Mouse (Mus musculus): ENCODE data around the gene Fbxo47.

Gene Fbxo47

DNA sequence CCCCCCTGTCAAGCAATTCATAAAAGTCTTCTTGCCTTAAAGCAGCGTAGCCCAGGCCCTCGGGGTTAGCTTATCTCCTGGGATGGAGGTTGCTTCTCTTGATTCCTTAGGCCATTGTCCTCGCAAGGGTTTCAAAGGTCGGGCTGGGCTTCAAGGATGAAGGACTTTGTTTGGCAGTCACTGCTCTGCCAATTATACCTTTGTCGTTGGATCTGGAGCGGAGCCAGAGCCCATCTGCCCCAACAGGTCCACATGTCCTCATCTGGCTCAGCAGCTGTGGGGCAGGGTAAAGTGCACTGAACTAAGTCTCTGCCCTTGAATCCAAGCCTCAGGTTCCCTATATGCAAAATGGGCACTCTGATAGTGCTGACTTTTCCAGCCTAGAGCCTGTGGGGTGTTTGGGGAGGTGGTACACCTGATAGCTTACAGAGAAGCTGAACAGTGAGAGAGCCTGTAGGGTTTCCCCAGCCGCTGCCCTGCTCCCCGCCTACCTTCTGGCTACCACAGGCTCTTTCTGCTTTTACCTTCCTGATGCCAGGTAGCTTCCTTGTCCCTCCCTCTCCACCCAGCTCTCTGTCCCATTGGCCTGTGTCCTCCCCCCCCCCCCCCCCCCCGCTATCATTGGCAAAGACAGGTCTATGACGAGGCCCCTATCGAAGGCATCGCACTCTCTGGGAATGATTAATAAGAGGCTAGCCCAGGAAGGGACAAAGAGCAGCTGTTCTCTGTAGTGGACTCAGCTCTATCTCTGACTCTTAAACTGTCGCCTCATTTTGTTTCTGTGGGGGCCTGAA, 72.2 kb downstream of the Fbxo47 start:
- no peak for DNase-seq (ENCODE audit: low read depth)

GRCm38 (mm10) chr11:97810970-97811369, 73.0 kb downstream of the Fbxo47 start:
- no peak for DNase-seq (ENCODE audit: low read depth)

GRCm38 (mm10) chr11:97810356-97810755, 73.6 kb downstream of the Fbxo47 start:
- no peak for DNase-seq (ENCODE audit: low read depth)

DNA sequence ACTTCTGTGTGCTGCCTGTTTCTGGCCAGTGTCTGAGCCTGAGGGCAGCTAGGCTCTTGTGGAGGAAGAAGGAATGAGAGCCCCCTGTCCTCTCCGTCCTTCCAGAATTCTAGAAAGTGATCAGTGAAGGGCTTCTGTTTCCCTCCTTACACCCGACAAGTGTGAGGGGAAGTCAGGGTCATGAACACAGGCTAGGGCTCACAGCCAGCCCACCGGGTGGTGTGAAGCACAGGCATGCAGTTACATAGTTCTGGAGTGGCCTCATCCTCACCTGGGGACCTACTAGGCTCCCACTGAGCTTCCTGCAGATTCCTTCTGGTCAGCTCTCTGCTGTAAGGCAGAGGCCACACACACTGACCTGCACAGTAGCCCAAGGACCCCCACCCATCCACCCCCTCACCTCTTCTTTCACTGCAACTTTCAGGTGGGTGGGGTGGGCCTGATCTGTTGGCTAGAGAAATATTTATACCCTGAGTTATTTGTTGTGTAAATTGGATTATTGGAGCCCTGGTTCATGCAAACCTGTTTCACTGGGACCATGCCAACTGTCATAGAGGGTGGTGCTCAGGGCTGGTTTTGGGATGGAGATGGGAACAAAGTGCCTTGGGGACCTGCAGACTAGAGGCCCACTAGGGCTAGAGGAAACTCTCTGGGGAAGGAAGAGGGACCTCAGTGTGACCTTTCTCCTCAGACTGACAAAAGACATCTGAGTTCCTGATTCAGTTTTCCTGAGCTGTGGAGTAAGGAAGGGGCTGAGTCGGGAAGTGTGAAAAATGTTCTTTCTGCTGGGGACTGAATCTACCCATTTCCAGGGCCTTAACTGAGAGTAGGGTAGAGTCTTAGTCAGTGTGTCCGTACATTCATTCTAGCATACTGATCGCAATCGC, 74.5 kb downstream of the Fbxo47 start:
- DNase-seq (ENCODE audit: low read depth): no peak

GRCm38 (mm10) chr11:97808621-97809234, 75.2 kb downstream of the Fbxo47 start:
- DNase-seq (ENCODE audit: low read depth): no peak

- DNase-seq (ENCODE audit: low read depth): no peak
Measured at GRCm38 (mm10) chr11:97808093-97808492, 75.9 kb downstream of the Fbxo47 start.

DNA sequence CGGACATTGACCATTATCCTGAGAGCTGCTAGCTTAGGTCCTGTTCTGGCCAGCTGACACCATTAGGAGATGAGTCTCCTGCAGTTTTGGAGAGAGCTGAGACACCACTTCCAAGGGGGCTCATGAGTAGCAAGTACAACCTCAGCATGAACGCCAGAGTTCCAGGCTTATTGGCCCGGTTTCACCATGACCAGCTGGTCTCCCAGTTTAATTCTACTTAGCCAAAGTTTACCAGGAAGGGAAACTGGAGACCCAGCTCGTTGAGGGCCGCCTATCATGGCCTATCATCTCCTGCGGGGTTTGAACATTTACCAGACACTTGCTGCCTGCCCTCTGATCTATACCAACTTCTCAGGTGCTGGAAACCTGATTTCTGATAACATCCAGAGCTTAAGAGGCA, 76.3 kb downstream of the Fbxo47 start:
- DNase-seq (ENCODE audit: low read depth): no peak

GRCm38 (mm10) chr11:97806613-97806964, 77.4 kb downstream of the Fbxo47 start:
- DNase-seq (ENCODE audit: low read depth): no peak

GRCm38 (mm10) chr11:97805662-97806612, 78.0 kb downstream of the Fbxo47 start:
- no peak for DNase-seq (ENCODE audit: low read depth)

GRCm38 (mm10) chr11:97804841-97805661, 78.9 kb downstream of the Fbxo47 start:
- DNase-seq (ENCODE audit: low read depth): no peak

DNA sequence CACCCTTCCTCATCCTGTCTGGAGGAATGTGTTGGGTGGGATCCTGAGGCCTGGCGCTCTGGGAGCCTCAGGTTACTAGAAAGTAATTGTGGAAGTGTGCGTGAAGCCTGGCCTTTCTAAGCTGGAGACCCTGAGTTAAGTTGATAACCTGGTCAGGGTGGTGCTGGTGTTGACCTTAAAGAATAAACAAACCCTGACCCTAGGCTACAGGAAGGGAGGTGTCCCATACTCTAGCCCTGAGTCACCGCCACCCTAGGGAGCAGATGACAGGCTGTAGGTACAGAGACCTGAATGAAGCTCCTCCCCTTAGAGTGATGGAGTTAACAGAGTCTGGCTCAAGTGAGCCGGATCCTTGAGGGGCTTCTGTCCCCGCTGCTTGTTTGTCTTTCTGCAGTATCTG, 80.1 kb downstream of the Fbxo47 start:
- no peak for DNase-seq (ENCODE audit: low read depth)
